Mouse (Mus musculus) v-Abl transformed pro-B cells (cell line): Measurements from ENCODE around the gene Dpp7.

Experiments used
- in situ Hi-C, 2 experiments: fragments of 400-800 bp; cut with MboI; formaldehyde crosslinking; loops; one replicate each; pipeline ENCODE4 v1.15.1; 2025; ENCODE audit not compliant: unreplicated experiment in 2 of 2

Gene Dpp7

GRCm38 (mm10) chr2:25356208-25357079, at the start of gene Dpp7:
Gene Dpp7 (minus strand): TSS chr2:25356359.
- in situ Hi-C loops: no loop called here

DNA sequence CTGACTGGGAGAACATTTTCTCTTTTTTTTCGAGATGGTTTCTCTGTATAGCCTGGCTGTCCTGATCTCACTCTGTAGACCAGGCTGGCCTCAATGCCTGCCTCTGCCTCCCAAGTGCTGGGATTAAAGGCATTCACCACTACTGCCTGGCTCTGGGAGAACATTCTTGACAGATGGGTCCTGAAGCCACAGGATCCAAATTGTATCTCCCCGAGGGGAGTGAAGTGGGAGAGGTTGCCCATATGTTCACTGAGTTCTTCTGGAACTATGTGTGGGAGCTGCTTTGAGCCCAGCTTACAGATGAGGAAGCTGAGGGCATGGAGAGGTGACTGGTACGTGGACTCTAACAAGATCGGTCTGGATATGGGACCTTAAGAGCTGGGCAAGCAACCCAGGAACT, 47.8 kb upstream of the Dpp7 start:
- in situ Hi-C loops: loop anchor here (5.0 to 10.0 kb wide), 4 partner anchors 69 to 277 kb away; partner anchors contain the start of gene Man1b1 (in 1 of the 2)

- in situ Hi-C loops: loop anchor here (5.0 to 10.0 kb wide), 4 partner anchors 68 to 276 kb away; partner anchors contain the start of gene Man1b1 (in 1 of the 2)
Observed at GRCm38 (mm10) chr2:25402972-25403601, 46.9 kb upstream of the Dpp7 start.

DNA sequence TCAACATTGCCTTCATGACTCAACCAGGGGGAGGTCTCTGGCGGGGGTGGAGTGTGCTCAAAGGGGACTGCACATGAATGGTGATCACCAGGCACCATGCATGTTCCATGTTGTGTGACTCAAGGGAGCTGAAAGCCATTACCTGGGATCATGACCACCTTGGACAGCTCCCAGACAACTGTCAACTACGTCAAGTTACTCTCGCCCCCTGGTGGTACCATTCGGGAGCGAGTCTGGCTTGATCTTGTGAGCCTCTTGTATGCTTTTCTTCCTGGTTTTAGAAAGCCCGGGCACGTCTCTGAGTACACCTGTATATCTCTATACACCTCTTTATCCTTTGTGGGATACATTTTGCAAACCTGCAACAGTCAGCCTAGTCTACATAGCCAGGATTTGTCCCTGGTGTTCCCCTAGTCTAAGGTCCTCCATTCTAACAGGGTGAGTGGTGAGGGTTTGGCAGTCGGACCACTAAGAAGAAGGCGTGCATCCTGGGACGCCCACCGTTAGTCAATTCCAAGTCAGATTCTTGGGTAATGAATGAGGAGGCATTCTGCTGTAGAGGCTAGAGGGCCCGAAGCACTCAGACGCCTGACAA, 46.3 kb upstream of the Dpp7 start:
- in situ Hi-C loops: loop anchor here (5.0 to 10.0 kb wide), 4 partner anchors 68 to 275 kb away; partner anchors contain the start of gene Man1b1 (in 1 of the 2)

DNA sequence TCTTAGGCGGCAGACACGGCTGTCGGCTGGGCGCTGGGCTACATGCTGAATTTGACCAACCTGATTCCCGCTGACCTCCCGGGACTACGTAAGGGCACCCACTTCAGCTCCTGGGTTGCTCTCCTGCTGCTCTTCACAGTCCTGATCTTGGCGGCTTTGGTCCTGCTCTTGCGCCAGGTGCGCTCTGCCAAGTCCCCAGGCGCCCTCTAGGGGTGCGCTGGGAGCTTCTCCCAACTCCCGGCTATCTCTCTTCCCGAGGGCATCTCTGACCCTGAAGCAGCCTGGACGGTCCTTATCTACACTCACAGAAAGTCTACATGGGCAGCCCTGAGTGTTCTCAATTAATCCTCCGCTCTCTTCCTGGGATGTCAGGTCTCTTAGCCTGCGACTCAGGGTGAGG, 44.6 kb upstream of the Dpp7 start:
- in situ Hi-C loops: loop anchor here (5.0 to 10.0 kb wide), 4 partner anchors 66 to 273 kb away; partner anchors contain the start of gene Man1b1 (in 1 of the 2)

DNA sequence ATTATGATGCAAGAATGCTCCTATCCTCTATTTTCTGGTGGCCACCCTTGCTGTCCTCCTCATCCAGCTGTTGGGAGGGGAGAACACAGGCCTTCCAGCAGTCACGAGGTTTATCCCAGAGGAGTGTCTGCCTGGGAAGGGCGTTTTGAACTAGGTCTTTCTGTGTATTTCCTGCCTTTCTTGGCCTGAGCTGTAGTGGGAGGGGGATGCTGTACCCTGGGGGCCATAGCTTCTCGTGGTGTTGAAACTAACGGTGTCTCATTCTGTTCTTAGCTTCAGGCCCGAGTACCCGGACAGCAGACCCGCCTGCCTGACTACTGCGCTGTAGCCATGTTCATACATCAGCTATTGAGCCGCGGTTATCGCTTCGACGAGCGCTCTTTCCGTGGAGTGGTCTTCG, 44.1 kb upstream of the Dpp7 start:
- in situ Hi-C loops: loop anchor here (5.0 to 10.0 kb wide), 4 partner anchors 65 to 273 kb away; partner anchors contain the start of gene Man1b1 (in 1 of the 2)

- in situ Hi-C loops: no loop called here
Observed at GRCm38 (mm10) chr2:25399051-25399450, 42.9 kb upstream of the Dpp7 start, which contains the start of gene Npdc1. Gene Npdc1 (plus strand): TSS chr2:25399351.

DNA sequence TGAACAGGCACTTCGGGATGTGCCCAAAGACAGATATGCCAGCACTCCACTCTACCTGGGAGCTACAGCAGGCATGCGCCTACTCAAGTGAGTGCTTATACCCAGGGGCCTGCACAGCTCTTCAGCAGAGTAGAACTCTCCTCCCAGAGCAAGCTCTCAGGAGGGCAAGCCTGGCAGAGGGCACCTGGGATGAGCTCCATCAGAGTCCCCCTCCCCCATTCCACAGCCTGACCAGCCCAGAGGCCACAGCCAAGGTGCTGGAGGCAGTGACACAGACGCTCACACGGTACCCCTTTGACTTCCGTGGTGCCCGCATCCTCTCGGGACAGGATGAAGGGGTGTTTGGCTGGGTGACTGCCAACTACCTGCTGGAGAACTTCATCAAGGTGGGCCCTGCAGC, 41.9 kb upstream of the Dpp7 start:
- in situ Hi-C loops: no loop called here

DNA sequence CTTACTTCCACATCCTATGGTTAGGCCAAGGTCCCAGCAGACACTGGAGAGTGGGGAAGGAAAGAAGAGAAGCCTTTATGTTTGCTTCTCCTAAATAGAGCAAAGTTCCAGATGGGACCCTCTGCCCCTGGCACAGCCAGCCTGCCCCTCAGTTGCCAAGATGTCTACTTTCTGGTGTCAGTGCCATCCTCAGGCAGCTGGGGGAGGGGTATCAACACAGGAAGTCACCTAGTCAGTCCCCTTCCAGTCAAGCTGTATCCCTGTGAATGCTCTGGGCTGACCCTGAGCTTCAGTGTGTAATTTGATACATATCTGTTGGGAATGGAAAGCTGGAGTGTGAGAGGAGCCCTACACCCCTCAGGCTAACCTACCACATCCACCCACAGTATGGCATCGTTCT, 40.9 kb upstream of the Dpp7 start:
- in situ Hi-C loops: no loop called here

GRCm38 (mm10) chr2:25396597-25396983, 40.4 kb upstream of the Dpp7 start:
- in situ Hi-C loops: no loop called here

- in situ Hi-C loops: no loop called here
Observed at GRCm38 (mm10) chr2:25395721-25396596, 39.8 kb upstream of the Dpp7 start, which contains the start of gene Entpd2. Gene Entpd2 (plus strand): TSS chr2:25395874.

DNA sequence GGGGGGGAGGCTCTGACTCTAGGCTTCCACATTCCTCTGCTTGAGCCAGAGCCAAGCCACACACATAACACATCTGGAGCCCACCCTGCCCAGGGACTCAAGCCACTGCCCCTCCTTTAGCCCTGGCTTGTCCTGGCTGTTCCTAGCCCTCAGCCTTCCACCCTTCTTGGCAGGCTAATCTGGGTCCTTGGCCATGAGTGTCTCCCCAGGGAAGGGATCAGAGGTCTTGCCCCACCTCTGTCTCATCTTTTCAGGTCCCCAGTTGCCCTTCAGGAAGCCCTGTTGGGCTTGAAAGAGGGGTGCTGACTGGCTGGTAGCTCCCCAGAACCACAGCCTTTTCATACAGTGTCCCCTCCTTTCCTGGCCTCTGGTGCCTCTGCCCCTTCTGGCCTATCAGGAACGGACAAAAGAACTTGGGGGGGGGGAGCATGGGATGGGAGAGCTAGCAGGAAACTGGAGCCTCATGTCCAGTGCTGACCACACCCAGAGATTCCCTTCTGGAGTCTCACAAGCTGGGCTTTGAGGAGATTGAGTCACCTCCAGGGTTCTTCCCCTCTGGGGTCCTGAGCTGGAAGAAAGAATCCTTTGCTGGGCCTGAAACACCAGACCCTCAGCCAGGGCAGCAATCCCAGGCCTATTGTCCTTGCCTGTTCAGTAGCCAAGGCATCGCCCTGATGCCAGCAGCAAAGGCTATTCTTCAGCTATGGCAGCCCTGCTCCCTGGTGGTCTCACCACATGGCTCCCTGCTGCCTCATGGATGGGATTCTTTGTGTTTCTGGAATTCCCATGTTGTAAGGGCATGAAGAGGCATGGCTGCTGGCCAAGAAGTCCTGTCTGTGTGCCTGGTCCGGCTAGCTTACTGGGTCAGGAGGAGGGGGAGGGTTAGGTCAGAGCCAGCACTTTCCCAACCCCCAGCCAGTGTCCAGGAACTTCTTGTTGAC, 38.4 kb upstream of the Dpp7 start:
- in situ Hi-C loops: no loop called here

- in situ Hi-C loops: no loop called here
Observed at GRCm38 (mm10) chr2:25391266-25391665, 35.1 kb upstream of the Dpp7 start.

- in situ Hi-C loops: no loop called here
Observed at GRCm38 (mm10) chr2:25384492-25384891, 28.3 kb upstream of the Dpp7 start.

GRCm38 (mm10) chr2:25376589-25376988, 20.4 kb upstream of the Dpp7 start:
- in situ Hi-C loops: no loop called here

DNA sequence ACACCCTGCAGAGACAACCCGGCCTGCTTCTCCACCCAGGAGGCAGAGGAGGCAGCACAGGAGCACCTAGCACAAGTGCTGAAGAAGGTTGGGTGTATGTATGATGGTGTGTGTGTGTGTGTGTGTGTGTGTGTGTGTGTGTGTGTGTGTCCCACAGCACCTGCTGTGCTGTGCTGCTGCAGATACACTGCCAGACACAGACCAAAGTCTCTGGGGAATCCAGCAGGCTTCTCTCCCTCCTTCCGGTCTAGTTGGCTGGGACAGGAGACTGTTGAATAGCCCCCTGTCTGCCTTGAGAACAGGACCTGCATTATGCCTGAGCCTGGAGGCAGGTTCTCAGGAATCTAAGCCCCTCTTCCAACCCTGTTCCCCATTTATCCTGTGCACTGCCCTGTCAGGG, 17.3 kb upstream of the Dpp7 start:
- in situ Hi-C loops: no loop called here

GRCm38 (mm10) chr2:25372644-25373391, 16.7 kb upstream of the Dpp7 start:
- in situ Hi-C loops: no loop called here
